Mouse (Mus musculus): ENCODE results near the gene Fyb. TPM values are rescaled to one million over a fixed set of nuclear protein-coding genes. Genes with fewer than 3 reads are reported as not detected.

The Fyb gene
- polyA plus RNA-seq, 1 experiment from 2014 or later, result 6.9 TPM

DNA sequence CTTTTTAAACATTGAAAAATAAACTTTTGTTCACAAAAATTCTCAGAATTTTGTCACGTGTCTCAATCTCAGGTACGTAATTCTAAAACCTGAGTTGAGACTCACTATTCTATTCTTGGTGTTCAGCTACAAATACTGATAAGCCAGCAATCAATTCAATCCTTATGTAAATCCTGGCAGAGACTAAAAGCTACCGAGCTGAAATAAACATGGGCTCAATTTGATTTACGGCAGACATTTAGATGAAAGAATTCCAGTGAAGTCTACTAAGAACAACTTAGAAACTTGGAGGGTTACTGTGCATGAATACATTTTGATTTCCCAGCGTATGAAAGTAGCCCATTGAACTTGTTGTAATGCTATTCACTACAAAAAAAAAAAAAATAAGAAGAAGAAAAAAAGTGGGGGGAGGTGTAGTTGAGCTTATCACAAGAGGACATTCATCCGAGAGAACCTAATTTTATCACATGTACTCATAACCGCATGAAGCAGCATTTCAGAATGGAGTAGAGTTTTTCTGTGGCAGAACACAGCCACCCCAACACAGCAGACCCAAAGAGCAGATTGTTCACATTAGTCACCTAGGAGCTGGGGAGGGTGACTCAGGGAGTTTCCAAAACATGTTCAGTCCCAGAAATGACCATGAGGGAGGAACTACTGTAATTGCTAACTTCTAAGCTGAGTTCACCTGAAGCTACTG is 17.1 kb downstream of the Fyb start:
- WGBS, result 26% methylated on average over 7 of the region's 7 CpGs
- no peak overlapping the region for H3K9ac ChIP-seq

DNA sequence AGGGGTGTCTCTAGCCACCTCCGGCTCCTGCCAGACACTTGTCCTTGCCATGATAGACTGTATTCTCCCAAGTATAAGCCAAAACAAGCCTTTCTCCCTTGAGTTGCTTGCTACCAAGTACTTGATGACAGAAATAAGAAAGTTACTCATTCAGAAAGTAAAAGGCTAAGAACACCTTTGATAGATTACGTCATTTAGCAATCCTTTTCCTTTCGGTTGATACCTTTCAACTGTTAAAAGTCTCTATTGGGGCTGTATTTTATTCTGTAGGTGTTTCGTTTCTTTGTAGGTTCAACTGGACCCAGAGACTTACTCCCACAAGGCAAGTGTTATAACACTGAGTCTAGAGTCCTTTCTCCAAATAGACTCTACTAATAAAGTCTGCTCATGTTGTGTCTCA is 26.3 kb downstream of the Fyb start:
- WGBS, result 91% methylated on average over 4 of the region's 4 CpGs

More for the DNA sequence above, 17.1 kb downstream of the Fyb start:
- Histone ChIP-seq H3K4me1 (no peaks in the 10 kb centered on the region), H3K27me3 (no peaks in the 10 kb centered on the region), H3K27ac (no peak overlapping the region), H3K4me3 (no peak overlapping the region), H3K4me2 (no peak overlapping the region), H3K9me3 (no peaks in the 10 kb centered on the region), H3K36me3 (no peaks in the 10 kb centered on the region)
- no peak for ATAC-seq (ENCODE audit: borderline replicate concordance, extremely low read depth, low FRiP score, low TSS enrichment)

DNA sequence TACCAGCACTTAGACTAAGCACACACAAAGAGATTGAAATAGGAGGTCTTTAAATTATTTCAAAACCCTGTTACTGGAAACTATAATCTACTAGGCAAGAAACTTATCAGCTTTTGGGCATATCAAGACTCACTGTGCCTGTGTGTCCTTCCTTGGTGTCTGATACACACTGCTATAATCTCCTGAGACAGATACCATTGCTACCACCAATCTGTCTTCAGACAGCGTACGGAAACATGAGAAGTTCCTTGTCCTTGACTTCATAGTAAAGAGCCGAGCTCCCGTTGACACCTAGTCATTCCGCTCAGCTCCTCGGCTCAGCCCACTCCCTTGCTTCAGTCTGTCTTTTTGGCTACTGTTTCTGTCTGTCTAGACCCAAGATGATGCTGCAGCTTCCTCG is 29.2 kb downstream of the Fyb start:
- H3K27ac ChIP-seq, result no peak overlapping the region
- 71% methylated on average over 7 of the region's 7 CpGs for WGBS
- H3K4me2 ChIP-seq, result no peak overlapping the region
- H3K9ac ChIP-seq, result no peak overlapping the region
- no peak for ATAC-seq (ENCODE audit: borderline replicate concordance, extremely low read depth, low FRiP score, low TSS enrichment)
- H3K9me3 ChIP-seq, result no peaks in the 10 kb centered on the region
- no peaks in the 10 kb centered on the region for H3K36me3 ChIP-seq
- H3K4me1 ChIP-seq, result no peaks in the 10 kb centered on the region
- H3K4me3 ChIP-seq, result no peak overlapping the region
- H3K27me3 ChIP-seq, result no peaks in the 10 kb centered on the region

More for the DNA sequence above, 26.3 kb downstream of the Fyb start:
- Histone ChIP-seq H3K27ac (no peak overlapping the region), H3K4me3 (no peak overlapping the region), H3K4me1 (no peaks in the 10 kb centered on the region), H3K4me2 (no peak overlapping the region), H3K27me3 (no peaks in the 10 kb centered on the region), H3K9ac (no peak overlapping the region), H3K9me3 (no peaks in the 10 kb centered on the region), H3K36me3 (no peaks in the 10 kb centered on the region)
- no peak for ATAC-seq (ENCODE audit: borderline replicate concordance, extremely low read depth, low FRiP score, low TSS enrichment)

DNA sequence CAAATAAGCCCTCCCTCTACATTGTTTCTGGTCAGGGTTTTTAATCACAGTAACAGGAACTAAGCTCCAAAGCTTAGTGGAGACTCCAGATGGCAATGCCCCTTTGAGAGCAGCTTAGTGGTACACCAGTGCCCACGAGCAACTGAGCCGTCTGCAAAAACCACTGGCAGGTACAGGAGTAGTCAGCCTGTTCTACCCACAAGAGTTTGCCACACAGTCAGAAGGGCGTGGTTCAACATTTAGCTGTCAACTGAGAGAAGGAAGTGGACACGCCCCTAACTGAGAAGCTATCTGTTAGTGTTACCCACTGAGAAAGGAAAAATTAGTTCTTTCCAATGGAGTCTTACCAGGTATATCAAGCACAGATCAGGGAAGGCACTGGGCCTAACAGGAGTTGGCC is 32.1 kb downstream of the Fyb start:
- Histone ChIP-seq H3K27me3 (no peaks in the 10 kb centered on the region), H3K9me3 (no peaks in the 10 kb centered on the region), H3K4me1 (peaks cover 4% of the 10 kb centered on the region), H3K36me3 (no peaks in the 10 kb centered on the region), H3K4me3 (no peak overlapping the region), H3K27ac (no peak overlapping the region), H3K9ac (no peak overlapping the region), H3K4me2 (no peak overlapping the region)
- WGBS, result 85% methylated on average over 4 of the region's 4 CpGs
- ATAC-seq (ENCODE audit: borderline replicate concordance, extremely low read depth, low FRiP score, low TSS enrichment), result no peak

DNA sequence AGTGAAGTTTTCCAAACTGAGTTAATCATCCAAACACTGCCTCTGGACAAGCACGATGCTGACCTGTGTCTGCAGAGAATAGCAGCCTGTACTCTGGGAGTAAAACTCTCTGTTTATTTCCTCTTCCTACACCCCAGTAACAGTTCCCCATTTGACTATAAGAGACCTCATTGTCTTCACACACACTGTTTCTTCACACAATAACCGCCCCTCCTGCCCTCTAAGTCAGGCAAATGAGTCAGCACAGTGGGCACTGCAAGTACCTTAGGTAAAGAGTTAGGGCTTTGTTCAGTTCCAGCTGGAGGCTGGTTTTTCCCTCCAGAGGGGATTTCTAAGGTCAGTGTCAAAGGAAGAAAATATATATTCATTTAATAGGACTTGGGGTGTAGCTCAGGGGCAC is 32.9 kb downstream of the Fyb start:
- Histone ChIP-seq H3K27me3 (no peaks in the 10 kb centered on the region), H3K4me3 (no peak overlapping the region), H3K4me2 (no peak overlapping the region), H3K27ac (no peak overlapping the region), H3K9ac (no peak overlapping the region), H3K36me3 (no peaks in the 10 kb centered on the region), H3K4me1 (peaks cover 9% of the 10 kb centered on the region), H3K9me3 (no peaks in the 10 kb centered on the region)
- ATAC-seq (ENCODE audit: borderline replicate concordance, extremely low read depth, low FRiP score, low TSS enrichment), result no peak
- 53% methylated on average over 2 of the region's 2 CpGs for WGBS

GRCm38 (mm10) chr15:6556272-6556671 is 33.6 kb downstream of the Fyb start:
- no peak overlapping the region for H3K27ac ChIP-seq
- H3K27me3 ChIP-seq, result no peaks in the 10 kb centered on the region
- H3K9me3 ChIP-seq, result no peaks in the 10 kb centered on the region
- 79% methylated on average over 4 of the region's 4 CpGs for WGBS
- no peak overlapping the region for H3K9ac ChIP-seq
- no peak overlapping the region for H3K4me3 ChIP-seq
- no peak overlapping the region for H3K4me2 ChIP-seq
- H3K36me3 ChIP-seq, result no peaks in the 10 kb centered on the region
- ATAC-seq (ENCODE audit: borderline replicate concordance, extremely low read depth, low FRiP score, low TSS enrichment), result no peak
- H3K4me1 ChIP-seq, result peaks cover 9% of the 10 kb centered on the region

GRCm38 (mm10) chr15:6556911-6557310 is 34.3 kb downstream of the Fyb start:
- H3K27ac ChIP-seq, result no peak overlapping the region
- H3K4me1 ChIP-seq, result peaks cover 9% of the 10 kb centered on the region
- WGBS, result 95% methylated on average over 6 of the region's 6 CpGs
- H3K27me3 ChIP-seq, result no peaks in the 10 kb centered on the region
- no peaks in the 10 kb centered on the region for H3K9me3 ChIP-seq
- no peak overlapping the region for H3K4me3 ChIP-seq
- H3K9ac ChIP-seq, result no peak overlapping the region
- no peak for ATAC-seq (ENCODE audit: borderline replicate concordance, extremely low read depth, low FRiP score, low TSS enrichment)
- no peak overlapping the region for H3K4me2 ChIP-seq
- H3K36me3 ChIP-seq, result no peaks in the 10 kb centered on the region

DNA sequence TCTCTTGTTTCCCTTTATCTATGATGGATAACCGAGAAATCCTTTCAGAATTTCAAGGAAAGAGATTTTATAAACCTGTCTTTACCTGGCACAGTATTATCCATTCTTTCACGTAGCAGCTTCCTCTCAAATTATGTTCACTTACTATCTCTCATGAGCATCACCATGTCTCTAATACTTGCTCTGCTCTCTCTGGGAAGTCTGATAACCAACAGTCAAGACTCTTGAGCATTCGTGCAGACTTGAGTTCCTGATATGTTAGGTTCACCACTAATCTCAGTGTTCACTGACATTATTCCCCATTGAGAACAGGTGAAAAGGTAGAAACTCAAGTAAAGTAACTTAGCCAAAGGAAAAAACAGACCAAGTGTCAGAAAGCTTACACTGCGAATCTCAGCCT is 34.9 kb downstream of the Fyb start:
- Histone ChIP-seq H3K4me2 (no peak overlapping the region), H3K27me3 (no peaks in the 10 kb centered on the region), H3K27ac (no peak overlapping the region), H3K4me3 (no peak overlapping the region), H3K4me1 (peaks cover 9% of the 10 kb centered on the region), H3K9me3 (no peaks in the 10 kb centered on the region), H3K36me3 (no peaks in the 10 kb centered on the region), H3K9ac (no peak overlapping the region)
- no peak for ATAC-seq (ENCODE audit: borderline replicate concordance, extremely low read depth, low FRiP score, low TSS enrichment)
- 78% methylated on average over 4 of the region's 4 CpGs for WGBS

DNA sequence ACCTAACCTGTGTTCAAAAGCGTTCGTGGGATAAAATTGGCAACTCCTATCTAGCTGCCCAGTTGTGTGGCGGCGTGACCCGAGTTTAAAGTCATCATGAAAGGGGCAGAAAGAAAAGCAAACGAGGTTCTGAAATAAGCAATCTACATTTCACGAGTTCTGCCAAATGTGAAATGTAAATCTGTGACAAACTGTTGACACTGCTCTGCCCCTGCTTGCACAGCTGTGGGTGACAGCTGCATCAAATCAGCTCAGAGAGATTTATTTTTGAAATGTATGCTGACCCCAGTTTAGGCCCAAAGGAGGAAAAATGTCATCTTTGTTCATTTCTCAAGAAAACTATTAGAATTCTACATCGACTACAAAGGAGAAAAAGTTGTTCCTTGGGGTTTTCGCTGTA is 36.5 kb downstream of the Fyb start:
- no peak overlapping the region for H3K9ac ChIP-seq
- H3K4me1 ChIP-seq, result peaks cover 9% of the 10 kb centered on the region
- no peak overlapping the region for H3K4me2 ChIP-seq
- H3K27ac ChIP-seq, result no peak overlapping the region
- no peaks in the 10 kb centered on the region for H3K36me3 ChIP-seq
- H3K27me3 ChIP-seq, result no peaks in the 10 kb centered on the region
- WGBS, result 27% methylated on average over 9 of the region's 9 CpGs
- H3K9me3 ChIP-seq, result no peaks in the 10 kb centered on the region
- H3K4me3 ChIP-seq, result no peak overlapping the region
- peak; percentile 56; the same call in 1 of the 2 replicates for ATAC-seq (ENCODE audit: borderline replicate concordance, extremely low read depth, low FRiP score, low TSS enrichment)

GRCm38 (mm10) chr15:6560696-6561095 is 38.0 kb downstream of the Fyb start:
- no peaks in the 10 kb centered on the region for H3K27me3 ChIP-seq
- H3K4me2 ChIP-seq, result no peak overlapping the region
- H3K36me3 ChIP-seq, result no peaks in the 10 kb centered on the region
- no peaks in the 10 kb centered on the region for H3K9me3 ChIP-seq
- WGBS, result 48% methylated on average over 10 of the region's 10 CpGs
- H3K27ac ChIP-seq, result no peak overlapping the region
- H3K9ac ChIP-seq, result no peak overlapping the region
- H3K4me1 ChIP-seq, result peaks cover 15% of the 10 kb centered on the region
- peak; percentile 32; the same call in 1 of the 2 replicates for ATAC-seq (ENCODE audit: borderline replicate concordance, extremely low read depth, low FRiP score, low TSS enrichment)
- no peak overlapping the region for H3K4me3 ChIP-seq

GRCm38 (mm10) chr15:6562161-6562560 is 39.5 kb downstream of the Fyb start:
- H3K27ac ChIP-seq, result no peak overlapping the region
- peaks cover 15% of the 10 kb centered on the region for H3K4me1 ChIP-seq
- no peaks in the 10 kb centered on the region for H3K27me3 ChIP-seq
- H3K9ac ChIP-seq, result no peak overlapping the region
- H3K9me3 ChIP-seq, result no peaks in the 10 kb centered on the region
- no peak overlapping the region for H3K4me3 ChIP-seq
- no peaks in the 10 kb centered on the region for H3K36me3 ChIP-seq
- no peak overlapping the region for H3K4me2 ChIP-seq
- 81% methylated on average over 4 of the region's 4 CpGs for WGBS
- no peak for ATAC-seq (ENCODE audit: borderline replicate concordance, extremely low read depth, low FRiP score, low TSS enrichment)

DNA sequence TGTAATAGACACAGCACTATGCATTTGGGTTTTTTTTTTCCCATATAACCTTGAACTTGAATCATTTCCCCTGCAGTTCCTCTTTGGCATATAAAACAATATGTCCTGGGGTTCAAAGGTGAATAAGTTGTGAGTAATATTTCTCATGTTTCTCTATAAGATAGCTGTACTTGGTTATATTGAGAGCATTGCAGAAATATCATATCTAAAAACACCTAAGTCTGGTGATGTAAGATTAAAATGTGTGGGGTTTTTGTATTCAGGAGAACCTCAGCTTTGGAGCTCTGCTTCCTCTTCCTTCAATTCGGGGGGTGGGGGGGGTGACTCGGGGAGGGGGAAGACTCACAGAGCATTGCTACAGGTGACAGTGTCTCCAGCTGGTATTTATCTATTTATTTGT is 40.0 kb downstream of the Fyb start:
- no peaks in the 10 kb centered on the region for H3K36me3 ChIP-seq
- no peaks in the 10 kb centered on the region for H3K9me3 ChIP-seq
- H3K4me2 ChIP-seq, result no peak overlapping the region
- no peak overlapping the region for H3K9ac ChIP-seq
- peaks cover 15% of the 10 kb centered on the region for H3K4me1 ChIP-seq
- ATAC-seq (ENCODE audit: borderline replicate concordance, extremely low read depth, low FRiP score, low TSS enrichment), result no peak
- WGBS, result 88% methylated on average over 2 of the region's 2 CpGs
- H3K27ac ChIP-seq, result no peak overlapping the region
- no peaks in the 10 kb centered on the region for H3K27me3 ChIP-seq
- no peak overlapping the region for H3K4me3 ChIP-seq
